Mouse (Mus musculus): ENCODE measurements around the gene Nhs. TPM values are rescaled to one million over a fixed set of nuclear protein-coding genes. Genes with fewer than 3 reads are reported as not detected.

The Nhs gene
- 3.6 TPM in 2 replicates for polyA plus RNA-seq (2014; fragmentation: Nextera tagmentation; extraction: Ambion mirVana)

DNA sequence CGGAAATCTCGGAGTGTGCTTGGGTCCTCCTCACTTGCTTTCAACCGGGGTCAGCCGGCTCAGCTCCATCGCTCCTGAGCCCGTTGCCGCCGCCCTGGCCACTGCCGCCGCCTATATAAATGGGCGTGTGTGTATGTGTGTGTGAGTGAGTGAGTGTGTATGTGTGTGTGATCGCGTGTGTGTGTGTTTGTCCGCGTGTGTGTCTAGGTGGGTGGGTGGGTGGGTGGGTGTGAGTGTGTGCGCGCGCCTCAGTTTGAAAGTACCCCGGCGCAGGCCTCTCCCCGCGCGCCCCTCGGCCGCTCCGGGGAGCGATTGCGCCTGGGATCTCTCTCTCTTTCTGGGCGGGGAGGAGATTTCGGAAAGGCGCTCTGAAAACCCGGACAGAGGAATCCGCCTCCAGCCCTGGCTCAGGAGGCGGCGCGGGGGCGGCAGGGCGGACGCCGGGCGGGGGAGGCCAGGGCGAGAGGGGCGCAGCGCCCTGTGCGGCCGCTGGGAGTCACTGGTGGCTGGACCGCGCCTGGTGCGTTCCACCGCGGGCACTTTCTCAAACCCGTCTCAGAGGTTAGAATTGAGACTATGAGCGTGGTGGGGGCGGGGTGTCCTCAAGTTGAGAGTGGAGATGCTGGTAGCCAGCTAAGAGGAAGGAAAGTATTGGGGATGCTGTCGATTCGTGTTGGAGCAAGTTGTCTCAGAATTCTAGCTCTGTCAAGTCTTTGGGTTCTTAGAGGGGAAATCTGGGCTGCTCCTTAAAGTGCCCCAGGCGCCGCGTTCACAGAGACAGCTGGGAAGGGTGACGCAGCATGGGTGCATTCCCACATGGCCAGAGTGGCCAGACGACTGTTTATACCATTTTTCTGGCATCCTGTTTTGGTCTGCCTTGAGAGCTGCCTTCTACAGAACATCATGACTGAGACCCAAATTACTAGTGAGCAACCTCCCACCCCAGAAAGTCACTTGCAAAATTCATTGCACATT lies at the start of gene Nhs:
TSS of gene Nhs (minus strand) at position 94 of the 975 bp plus-strand sequence.
- no peak within 1 kb of the TSS for H3K27ac ChIP-seq (ENCODE audit: low read depth, low read length)
- H3K4me1 ChIP-seq (ENCODE audit: control insufficient read depth, insufficient read depth, low read length) = no peaks in the 10 kb centered on the region
- peak within 1 kb of the TSS; percentile 59 for H3K4me3 ChIP-seq (ENCODE audit: low read length)
- no peaks in the 10 kb centered on the region for H3K36me3 ChIP-seq (ENCODE audit: control insufficient read depth, insufficient read depth, low read length)
- H3K9me3 ChIP-seq (ENCODE audit: control insufficient read depth, low read length) = no peaks in the 10 kb centered on the region
- peak; percentile 93 for ATAC-seq (ENCODE audit: low FRiP score, low TSS enrichment)
- WGBS = 27% methylated on average over 61 of the region's 61 CpGs
- peak within 1 kb of the TSS; percentile 71 for H3K9ac ChIP-seq (ENCODE audit: low read depth, low read length)
- peak within 1 kb of the TSS; percentile 63 for H3K4me2 ChIP-seq (replicated peaks; ENCODE audit: low read depth, low read length)
- H3K27me3 ChIP-seq (ENCODE audit: control insufficient read depth, insufficient read depth, low read length) = 0 out of 2 replicates have a peak, but pooled peaks cover 3% of the 10 kb centered on the region

DNA sequence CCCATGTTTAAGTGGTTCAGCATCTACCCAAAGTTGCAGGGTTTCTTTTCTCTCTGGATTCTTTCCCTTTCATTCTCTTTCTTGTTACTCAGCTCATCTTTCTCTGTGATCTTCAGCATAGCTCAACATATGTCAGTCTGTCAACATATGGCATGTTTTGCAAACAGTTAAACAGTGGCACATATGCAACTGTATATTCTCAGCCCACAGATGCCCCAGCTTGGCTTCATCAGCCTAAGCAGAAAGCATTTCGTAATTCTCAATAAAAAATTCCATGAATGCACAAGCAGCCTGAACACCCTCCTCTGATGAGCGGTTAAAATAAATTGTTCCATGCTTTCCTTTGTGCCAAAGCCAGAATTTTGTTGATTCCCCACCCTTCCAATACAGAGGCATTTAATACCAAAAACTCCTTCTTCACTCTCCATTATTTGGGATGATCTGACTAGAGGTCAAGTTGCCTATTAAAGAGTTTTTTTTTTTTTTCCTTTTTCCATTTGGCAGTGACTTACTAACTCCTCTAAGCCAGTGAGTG lies 46.9 kb upstream of the Nhs start:
- Histone ChIP-seq H3K4me3 (ENCODE audit: low read length) (no peak overlapping the region), H3K27ac (ENCODE audit: low read depth, low read length) (no peak overlapping the region), H3K9ac (ENCODE audit: low read depth, low read length) (no peak overlapping the region), H3K4me2 (replicated peaks; ENCODE audit: low read depth, low read length) (no peak overlapping the region), H3K27me3 (ENCODE audit: control insufficient read depth, insufficient read depth, low read length) (no peaks in the 10 kb centered on the region), H3K9me3 (ENCODE audit: control insufficient read depth, low read length) (no peaks in the 10 kb centered on the region), H3K4me1 (ENCODE audit: control insufficient read depth, insufficient read depth, low read length) (no peaks in the 10 kb centered on the region), H3K36me3 (ENCODE audit: control insufficient read depth, insufficient read depth, low read length) (no peaks in the 10 kb centered on the region)
- no peak for ATAC-seq (ENCODE audit: low FRiP score, low TSS enrichment)
- 84% methylated on average over 2 of the region's 2 CpGs for WGBS

- Histone ChIP-seq H3K4me2 (replicated peaks; ENCODE audit: low read depth, low read length) (peak overlapping the region; percentile 63), H3K4me3 (ENCODE audit: low read length) (peak overlapping the region; percentile 59), H3K27me3 (ENCODE audit: control insufficient read depth, insufficient read depth, low read length) (0 out of 2 replicates have a peak, but pooled peaks cover 3% of the 10 kb centered on the region), H3K36me3 (ENCODE audit: control insufficient read depth, insufficient read depth, low read length) (no peaks in the 10 kb centered on the region), H3K9ac (ENCODE audit: low read depth, low read length) (peak overlapping the region; percentile 71), H3K27ac (ENCODE audit: low read depth, low read length) (no peak overlapping the region), H3K9me3 (ENCODE audit: control insufficient read depth, low read length) (no peaks in the 10 kb centered on the region), H3K4me1 (ENCODE audit: control insufficient read depth, insufficient read depth, low read length) (no peaks in the 10 kb centered on the region)
- ATAC-seq (ENCODE audit: low FRiP score, low TSS enrichment) = peak; percentile 53
- WGBS = 32% methylated on average over 69 of the region's 80 CpGs
Observed at GRCm38 (mm10) chrX:162158743-162159636, 540 bp downstream of the Nhs start.

DNA sequence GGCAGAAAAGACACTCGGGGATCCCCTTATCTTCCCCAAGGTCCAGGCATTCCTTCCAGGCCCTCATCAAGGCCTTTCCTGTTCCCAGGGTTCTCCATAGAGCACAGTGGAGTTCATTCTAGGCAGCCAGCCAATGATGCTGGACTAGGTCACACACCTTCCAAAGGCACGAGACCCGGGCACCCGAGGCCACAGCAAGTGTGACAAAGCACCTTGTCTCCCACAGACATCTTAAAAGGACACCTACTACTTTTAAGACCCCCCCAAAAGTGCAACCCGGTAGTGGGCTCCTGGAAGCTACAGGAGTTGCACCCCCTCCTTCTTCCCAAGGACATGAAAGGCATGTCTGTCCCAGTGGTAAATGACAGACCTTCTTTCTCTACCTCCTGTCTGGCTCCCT lies 1.4 kb downstream of the Nhs start:
- no peaks in the 10 kb centered on the region for H3K4me1 ChIP-seq (ENCODE audit: control insufficient read depth, insufficient read depth, low read length)
- H3K36me3 ChIP-seq (ENCODE audit: control insufficient read depth, insufficient read depth, low read length) = no peaks in the 10 kb centered on the region
- H3K9me3 ChIP-seq (ENCODE audit: control insufficient read depth, low read length) = no peaks in the 10 kb centered on the region
- peak overlapping the region; percentile 63 for H3K4me2 ChIP-seq (replicated peaks; ENCODE audit: low read depth, low read length)
- H3K27ac ChIP-seq (ENCODE audit: low read depth, low read length) = no peak overlapping the region
- WGBS = 46% methylated on average over 5 of the region's 5 CpGs
- peak overlapping the region; percentile 71; the same call in 1 of the 2 replicates for H3K9ac ChIP-seq (ENCODE audit: low read depth, low read length)
- H3K27me3 ChIP-seq (ENCODE audit: control insufficient read depth, insufficient read depth, low read length) = 0 out of 2 replicates have a peak, but pooled peaks cover 3% of the 10 kb centered on the region
- peak overlapping the region; percentile 59 for H3K4me3 ChIP-seq (ENCODE audit: low read length)
- no peak for ATAC-seq (ENCODE audit: low FRiP score, low TSS enrichment)

DNA sequence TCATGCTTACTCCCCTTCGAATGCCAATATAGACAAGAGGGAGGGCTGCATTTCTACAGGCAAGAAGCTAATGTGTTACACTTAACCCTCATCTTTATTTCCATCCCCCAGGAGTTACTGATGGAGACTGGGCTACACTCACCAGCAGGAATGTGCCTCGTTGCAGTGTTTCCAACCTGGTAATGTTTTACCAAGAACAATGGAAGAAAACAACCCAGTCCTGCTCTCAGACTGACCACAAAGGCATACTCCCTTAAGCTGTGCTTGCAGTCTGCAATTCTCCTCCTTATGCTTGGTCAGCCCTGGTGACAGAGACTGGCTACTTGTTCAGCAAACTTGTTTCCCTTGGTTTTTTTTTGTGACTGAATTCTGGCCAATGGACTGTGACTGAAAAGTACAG lies 21.7 kb downstream of the Nhs start:
- ATAC-seq (ENCODE audit: low FRiP score, low TSS enrichment) = no peak
- Histone ChIP-seq H3K4me3 (ENCODE audit: low read length) (no peak overlapping the region), H3K36me3 (ENCODE audit: control insufficient read depth, insufficient read depth, low read length) (no peaks in the 10 kb centered on the region), H3K9ac (ENCODE audit: low read depth, low read length) (no peak overlapping the region), H3K27me3 (ENCODE audit: control insufficient read depth, insufficient read depth, low read length) (no peaks in the 10 kb centered on the region), H3K9me3 (ENCODE audit: control insufficient read depth, low read length) (no peaks in the 10 kb centered on the region), H3K4me2 (replicated peaks; ENCODE audit: low read depth, low read length) (no peak overlapping the region), H3K27ac (ENCODE audit: low read depth, low read length) (no peak overlapping the region), H3K4me1 (ENCODE audit: control insufficient read depth, insufficient read depth, low read length) (no peaks in the 10 kb centered on the region)
- WGBS = 71% methylated on average over 2 of the region's 2 CpGs

DNA sequence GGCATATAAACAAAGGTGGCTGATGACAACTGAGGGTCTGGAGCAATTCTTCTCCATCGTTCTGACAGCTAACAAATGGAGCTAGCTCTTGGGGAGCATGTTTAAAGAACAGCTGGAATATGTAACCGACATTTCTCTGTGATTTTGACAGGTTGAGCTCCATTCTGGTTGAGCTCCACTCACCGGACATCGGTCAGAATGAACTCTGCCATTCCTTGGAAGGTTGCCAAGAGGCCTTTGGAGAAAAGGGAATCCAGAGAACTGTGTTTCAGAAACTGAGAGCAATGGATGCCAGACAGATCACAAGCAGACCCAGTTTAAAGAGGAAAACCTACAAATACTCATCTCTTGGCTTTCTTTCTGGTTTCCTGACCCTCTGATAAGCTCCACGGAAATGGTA lies 46.3 kb downstream of the Nhs start:
- no peaks in the 10 kb centered on the region for H3K9me3 ChIP-seq (ENCODE audit: control insufficient read depth, low read length)
- no peak for ATAC-seq (ENCODE audit: low FRiP score, low TSS enrichment)
- 45% methylated on average over 5 of the region's 5 CpGs for WGBS
- no peak overlapping the region for H3K4me3 ChIP-seq (ENCODE audit: low read length)
- no peak overlapping the region for H3K27ac ChIP-seq (ENCODE audit: low read depth, low read length)
- H3K36me3 ChIP-seq (ENCODE audit: control insufficient read depth, insufficient read depth, low read length) = no peaks in the 10 kb centered on the region
- H3K9ac ChIP-seq (ENCODE audit: low read depth, low read length) = no peak overlapping the region
- H3K4me2 ChIP-seq (replicated peaks; ENCODE audit: low read depth, low read length) = no peak overlapping the region
- H3K27me3 ChIP-seq (ENCODE audit: control insufficient read depth, insufficient read depth, low read length) = no peaks in the 10 kb centered on the region; the same call in 1 of the 2 replicates
- H3K4me1 ChIP-seq (ENCODE audit: control insufficient read depth, insufficient read depth, low read length) = no peaks in the 10 kb centered on the region

DNA sequence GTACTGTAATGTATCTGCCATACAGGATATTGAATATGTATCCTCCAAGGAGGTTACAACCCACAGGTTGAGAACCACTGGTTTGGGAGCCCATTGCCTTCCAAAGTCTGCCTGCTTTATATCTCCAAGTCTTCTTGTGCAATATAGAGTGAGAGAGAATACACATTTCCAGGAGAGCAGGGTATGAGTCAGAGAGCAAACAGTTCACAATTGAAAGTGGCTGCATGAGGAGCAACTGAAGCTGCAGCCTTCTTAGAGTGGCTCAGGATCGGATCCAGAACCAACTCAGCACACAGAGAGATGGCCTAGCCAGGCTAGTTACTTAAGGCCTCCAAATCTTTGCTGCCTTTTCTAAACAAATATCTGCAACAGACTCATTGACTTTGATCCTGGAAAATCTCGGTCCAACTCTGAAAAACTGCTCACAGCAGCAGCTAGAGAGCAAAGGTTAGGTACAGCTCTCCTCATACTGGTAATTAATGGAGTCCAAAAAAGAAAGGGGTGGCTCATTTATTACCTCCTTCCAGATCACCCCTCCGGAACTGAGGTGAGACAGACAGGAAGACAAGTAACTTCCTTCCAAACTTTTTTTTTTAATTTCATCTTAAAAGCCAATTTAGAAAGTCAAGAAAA lies 56.6 kb downstream of the Nhs start:
- no peak overlapping the region for H3K4me2 ChIP-seq (replicated peaks; ENCODE audit: low read depth, low read length)
- no peaks in the 10 kb centered on the region for H3K36me3 ChIP-seq (ENCODE audit: control insufficient read depth, insufficient read depth, low read length)
- no peak overlapping the region for H3K27ac ChIP-seq (ENCODE audit: low read depth, low read length)
- no peak overlapping the region for H3K4me3 ChIP-seq (ENCODE audit: low read length)
- no peak for ATAC-seq (ENCODE audit: low FRiP score, low TSS enrichment)
- no peaks in the 10 kb centered on the region for H3K4me1 ChIP-seq (ENCODE audit: control insufficient read depth, insufficient read depth, low read length)
- 48% methylated on average over 3 of the region's 3 CpGs for WGBS
- H3K9ac ChIP-seq (ENCODE audit: low read depth, low read length) = no peak overlapping the region
- no peaks in the 10 kb centered on the region for H3K9me3 ChIP-seq (ENCODE audit: control insufficient read depth, low read length)
- peaks cover 7% of the 10 kb centered on the region; the same call in 1 of the 2 replicates for H3K27me3 ChIP-seq (ENCODE audit: control insufficient read depth, insufficient read depth, low read length)

- Histone ChIP-seq H3K27me3 (ENCODE audit: control insufficient read depth, insufficient read depth, low read length) (peaks cover 4% of the 10 kb centered on the region; the same call in 1 of the 2 replicates), H3K4me3 (ENCODE audit: low read length) (no peak overlapping the region), H3K27ac (ENCODE audit: low read depth, low read length) (no peak overlapping the region), H3K9me3 (ENCODE audit: control insufficient read depth, low read length) (no peaks in the 10 kb centered on the region), H3K4me2 (replicated peaks; ENCODE audit: low read depth, low read length) (no peak overlapping the region), H3K4me1 (ENCODE audit: control insufficient read depth, insufficient read depth, low read length) (no peaks in the 10 kb centered on the region), H3K9ac (ENCODE audit: low read depth, low read length) (no peak overlapping the region), H3K36me3 (ENCODE audit: control insufficient read depth, insufficient read depth, low read length) (no peaks in the 10 kb centered on the region)
- 58% methylated on average over 4 of the region's 4 CpGs for WGBS
- no peak for ATAC-seq (ENCODE audit: low FRiP score, low TSS enrichment)
Observed at GRCm38 (mm10) chrX:162098364-162098763, 61.2 kb downstream of the Nhs start.

All from kidney, embryonic 14.5 days (tissue).